Mouse (Mus musculus): ENCODE results near the gene Tfrc. TPM values are rescaled to one million over a fixed set of nuclear protein-coding genes. Genes with fewer than 3 reads are reported as not detected.

Gene Tfrc
- polyA plus RNA-seq, 1 experiment from 2014 or later: 49.2 TPM

DNA sequence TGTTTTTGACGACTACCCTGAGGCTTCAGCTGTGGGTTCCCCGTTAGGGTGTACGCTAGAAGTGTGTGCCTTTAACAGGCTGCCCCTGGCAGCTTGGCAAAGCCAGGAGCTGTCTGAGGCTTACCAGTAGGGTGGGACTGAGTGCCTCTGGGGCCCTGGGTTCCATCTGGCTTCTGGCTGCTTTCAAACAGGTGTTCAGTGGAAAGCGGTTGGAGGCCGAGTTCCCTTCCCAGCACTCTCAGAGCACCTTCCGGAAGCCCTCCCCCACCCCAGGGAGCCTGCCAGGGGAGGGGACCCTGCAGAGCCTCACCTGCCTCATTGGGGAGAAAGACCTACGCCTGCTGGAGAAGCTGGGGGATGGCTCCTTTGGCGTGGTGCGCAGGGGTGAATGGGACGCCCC is 59.3 kb downstream of the Tfrc start:
- Histone ChIP-seq H3K4me3 (ENCODE audit: low read length) (no peak overlapping the region), H3K4me1 (ENCODE audit: control insufficient read depth, insufficient read depth, low read length) (peaks cover 55% of the 10 kb centered on the region), H3K36me3 (ENCODE audit: control insufficient read depth, insufficient read depth) (no peaks in the 10 kb centered on the region), H3K27me3 (ENCODE audit: control insufficient read depth, insufficient read depth, low read length) (no peaks in the 10 kb centered on the region), H3K9ac (ENCODE audit: low read length) (0 out of 2 replicates have a peak overlapping the region, but pooled peaks have one; percentile 5), H3K27ac (ENCODE audit: low read length) (peak overlapping the region; percentile 3; the same call in 1 of the 2 replicates), H3K9me3 (replicated peaks; ENCODE audit: control insufficient read depth, low read length) (no peaks in the 10 kb centered on the region), H3K4me2 (ENCODE audit: low read depth, low read length) (no peak overlapping the region)
- WGBS: 74% methylated on average over 10 of the region's 10 CpGs
- no peak; the same call in 1 of the 2 replicates for ATAC-seq (replicated peaks; ENCODE audit: extremely low read depth, insufficient read depth, low FRiP score)

DNA sequence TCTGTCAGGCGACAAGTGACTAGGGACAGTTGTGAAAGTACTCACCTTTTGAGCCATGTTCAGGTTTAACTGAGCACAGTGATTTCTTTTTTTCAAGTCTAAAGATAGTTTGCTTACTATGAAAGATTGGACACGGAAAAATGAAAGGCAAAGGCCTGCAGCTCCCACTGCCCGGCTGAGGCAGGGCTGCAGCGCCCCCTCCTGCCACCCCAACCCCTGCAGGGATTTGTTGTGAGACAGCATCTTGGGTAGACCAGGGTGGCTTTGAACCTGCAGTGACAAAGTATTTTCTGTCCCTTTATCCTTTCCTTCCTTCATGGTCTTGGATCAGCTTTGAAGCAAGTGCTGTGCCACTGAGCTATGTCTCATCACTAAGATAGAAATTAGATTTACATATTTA is 59.8 kb downstream of the Tfrc start:
- Histone ChIP-seq H3K9me3 (replicated peaks; ENCODE audit: control insufficient read depth, low read length) (no peaks in the 10 kb centered on the region), H3K27ac (ENCODE audit: low read length) (no peak overlapping the region; the same call in 1 of the 2 replicates), H3K4me1 (ENCODE audit: control insufficient read depth, insufficient read depth, low read length) (peaks cover 53% of the 10 kb centered on the region), H3K27me3 (ENCODE audit: control insufficient read depth, insufficient read depth, low read length) (no peaks in the 10 kb centered on the region), H3K36me3 (ENCODE audit: control insufficient read depth, insufficient read depth) (no peaks in the 10 kb centered on the region), H3K4me3 (ENCODE audit: low read length) (no peak overlapping the region), H3K4me2 (ENCODE audit: low read depth, low read length) (no peak overlapping the region), H3K9ac (ENCODE audit: low read length) (no peak overlapping the region)
- no peak for ATAC-seq (replicated peaks; ENCODE audit: extremely low read depth, insufficient read depth, low FRiP score)
- 83% methylated on average over 4 of the region's 4 CpGs for WGBS

DNA sequence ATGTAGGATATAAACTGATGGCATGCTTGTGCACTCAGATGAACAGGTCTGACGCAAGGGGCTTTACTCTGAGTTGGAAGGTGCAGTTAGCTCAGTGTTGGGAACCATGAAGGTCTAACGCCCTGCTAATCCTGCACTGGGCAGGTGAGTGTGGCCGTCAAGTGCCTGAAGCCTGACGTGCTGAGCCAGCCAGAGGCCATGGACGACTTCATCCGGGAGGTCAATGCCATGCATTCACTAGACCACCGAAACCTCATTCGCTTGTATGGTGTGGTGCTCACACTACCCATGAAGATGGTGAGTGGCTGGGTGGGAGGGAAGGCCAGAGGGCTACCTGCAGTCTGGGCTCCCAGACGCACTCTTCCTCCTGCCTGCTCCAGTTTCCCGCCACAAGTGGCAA is 60.5 kb downstream of the Tfrc start:
- ATAC-seq (replicated peaks; ENCODE audit: extremely low read depth, insufficient read depth, low FRiP score): no peak
- Histone ChIP-seq H3K4me1 (ENCODE audit: control insufficient read depth, insufficient read depth, low read length) (peaks cover 46% of the 10 kb centered on the region), H3K27ac (ENCODE audit: low read length) (no peak overlapping the region), H3K36me3 (ENCODE audit: control insufficient read depth, insufficient read depth) (no peaks in the 10 kb centered on the region), H3K4me3 (ENCODE audit: low read length) (no peak overlapping the region), H3K4me2 (ENCODE audit: low read depth, low read length) (no peak overlapping the region), H3K9me3 (replicated peaks; ENCODE audit: control insufficient read depth, low read length) (no peaks in the 10 kb centered on the region), H3K27me3 (ENCODE audit: control insufficient read depth, insufficient read depth, low read length) (no peaks in the 10 kb centered on the region), H3K9ac (ENCODE audit: low read length) (no peak overlapping the region)
- 92% methylated on average over 10 of the region's 10 CpGs for WGBS

DNA sequence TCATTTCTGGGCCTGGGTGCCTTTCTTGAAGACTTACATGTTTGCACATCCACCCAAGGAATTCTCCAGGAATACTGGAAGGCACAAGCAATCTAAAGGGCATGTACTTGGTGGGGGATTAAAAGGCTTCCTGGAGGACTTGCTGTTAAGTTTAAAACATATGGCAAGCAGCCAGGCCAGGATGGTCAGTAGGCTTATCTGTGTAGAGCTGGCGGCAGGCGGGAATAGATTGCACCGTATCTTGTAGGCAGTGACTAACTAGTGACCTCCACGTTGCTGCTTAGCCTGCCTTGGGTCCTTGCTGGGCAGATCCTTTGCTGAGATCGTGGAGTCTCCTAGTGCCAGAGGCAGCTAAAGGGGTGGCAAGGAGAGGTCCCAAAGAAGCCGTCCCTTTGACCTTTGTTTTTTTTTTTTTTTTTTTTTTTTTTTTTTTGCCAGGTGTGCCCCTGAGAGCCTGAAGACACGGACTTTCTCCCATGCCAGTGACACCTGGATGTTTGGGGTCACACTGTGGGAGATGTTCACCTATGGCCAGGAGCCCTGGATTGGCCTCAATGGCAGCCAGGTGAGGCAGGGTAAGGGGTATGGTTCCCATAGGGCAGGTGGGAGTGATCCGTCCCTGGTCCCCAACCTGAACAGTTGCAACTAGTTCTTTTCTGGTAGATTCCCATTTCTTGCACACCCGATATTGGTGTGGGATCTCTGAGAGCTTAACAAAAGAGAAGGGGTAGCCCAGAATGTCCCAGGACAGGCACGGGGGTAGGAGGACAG is 61.8 kb downstream of the Tfrc start:
- H3K27me3 ChIP-seq (ENCODE audit: control insufficient read depth, insufficient read depth, low read length): no peaks in the 10 kb centered on the region
- no peak overlapping the region for H3K9ac ChIP-seq (ENCODE audit: low read length)
- no peak for ATAC-seq (replicated peaks; ENCODE audit: extremely low read depth, insufficient read depth, low FRiP score)
- H3K4me3 ChIP-seq (ENCODE audit: low read length): no peak overlapping the region
- H3K27ac ChIP-seq (ENCODE audit: low read length): no peak overlapping the region
- peaks cover 2% of the 10 kb centered on the region; the same call in 1 of the 2 replicates for H3K36me3 ChIP-seq (ENCODE audit: control insufficient read depth, insufficient read depth)
- no peak overlapping the region for H3K4me2 ChIP-seq (ENCODE audit: low read depth, low read length)
- no peaks in the 10 kb centered on the region for H3K9me3 ChIP-seq (replicated peaks; ENCODE audit: control insufficient read depth, low read length)
- peaks cover 41% of the 10 kb centered on the region for H3K4me1 ChIP-seq (ENCODE audit: control insufficient read depth, insufficient read depth, low read length)
- WGBS: 52% methylated on average over 10 of the region's 10 CpGs

DNA sequence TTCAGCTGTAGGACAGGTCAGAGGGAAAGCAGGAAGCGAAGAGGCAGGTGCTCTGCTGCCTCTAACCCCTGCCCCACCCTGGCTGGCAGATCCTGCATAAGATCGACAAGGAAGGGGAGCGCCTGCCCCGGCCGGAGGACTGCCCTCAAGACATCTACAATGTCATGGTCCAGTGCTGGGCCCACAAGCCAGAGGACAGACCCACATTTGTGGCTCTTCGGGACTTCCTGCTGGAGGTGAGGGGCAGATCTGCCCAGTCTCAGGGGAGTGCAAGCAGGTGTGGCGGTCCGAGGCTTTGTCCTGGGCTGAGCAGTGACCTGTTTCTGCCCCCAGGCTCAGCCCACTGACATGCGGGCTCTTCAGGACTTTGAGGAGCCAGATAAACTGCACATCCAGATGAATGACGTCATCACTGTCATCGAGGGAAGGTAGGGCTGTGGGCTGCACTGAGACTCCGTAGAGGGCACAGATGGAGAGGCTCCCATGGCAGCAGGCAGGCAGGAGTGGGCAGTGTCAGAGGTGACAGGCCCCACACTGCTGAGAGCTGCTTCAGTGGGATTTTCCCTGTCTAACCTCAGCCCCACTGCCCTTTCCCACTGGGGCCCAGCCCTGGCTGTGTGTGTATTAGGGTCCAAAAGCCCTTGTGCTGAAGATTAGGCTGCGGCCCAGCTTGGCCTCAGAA is 62.6 kb downstream of the Tfrc start:
- no peak overlapping the region for H3K4me2 ChIP-seq (ENCODE audit: low read depth, low read length)
- H3K4me3 ChIP-seq (ENCODE audit: low read length): no peak overlapping the region
- H3K27me3 ChIP-seq (ENCODE audit: control insufficient read depth, insufficient read depth, low read length): no peaks in the 10 kb centered on the region
- peaks cover 8% of the 10 kb centered on the region for H3K36me3 ChIP-seq (ENCODE audit: control insufficient read depth, insufficient read depth)
- ATAC-seq (replicated peaks; ENCODE audit: extremely low read depth, insufficient read depth, low FRiP score): no peak
- no peak overlapping the region for H3K27ac ChIP-seq (ENCODE audit: low read length)
- H3K9ac ChIP-seq (ENCODE audit: low read length): no peak overlapping the region
- H3K9me3 ChIP-seq (replicated peaks; ENCODE audit: control insufficient read depth, low read length): no peaks in the 10 kb centered on the region
- peaks cover 32% of the 10 kb centered on the region for H3K4me1 ChIP-seq (ENCODE audit: control insufficient read depth, insufficient read depth, low read length)
- WGBS: 67% methylated on average over 13 of the region's 13 CpGs

DNA sequence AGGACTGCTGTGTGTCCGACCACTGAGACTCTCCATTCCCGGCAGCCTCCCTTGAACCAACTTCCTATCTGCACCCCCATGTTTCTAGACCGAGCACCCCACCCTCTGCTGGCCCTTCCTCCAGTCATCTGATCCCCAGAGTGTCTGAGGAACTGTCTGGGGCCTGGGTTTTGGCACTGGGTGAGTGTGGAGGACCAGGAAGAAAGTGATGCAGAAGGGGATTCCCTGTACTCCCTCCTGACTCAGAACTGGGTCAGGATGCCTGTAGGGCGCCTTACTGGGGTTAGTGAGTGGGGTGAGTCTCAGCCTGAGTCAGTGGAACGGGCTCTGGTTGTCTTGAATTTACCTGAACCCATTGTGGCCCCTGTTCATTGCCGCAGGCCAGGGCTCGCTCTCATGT is 63.5 kb downstream of the Tfrc start:
- Histone ChIP-seq H3K9ac (ENCODE audit: low read length) (no peak overlapping the region), H3K9me3 (replicated peaks; ENCODE audit: control insufficient read depth, low read length) (no peaks in the 10 kb centered on the region), H3K4me2 (ENCODE audit: low read depth, low read length) (no peak overlapping the region), H3K36me3 (ENCODE audit: control insufficient read depth, insufficient read depth) (peaks cover 9% of the 10 kb centered on the region), H3K27ac (ENCODE audit: low read length) (0 out of 2 replicates have a peak overlapping the region, but pooled peaks have one; percentile 9), H3K4me3 (ENCODE audit: low read length) (no peak overlapping the region), H3K27me3 (ENCODE audit: control insufficient read depth, insufficient read depth, low read length) (no peaks in the 10 kb centered on the region), H3K4me1 (ENCODE audit: control insufficient read depth, insufficient read depth, low read length) (peaks cover 23% of the 10 kb centered on the region)
- 80% methylated on average over 7 of the region's 7 CpGs for WGBS
- no peak for ATAC-seq (replicated peaks; ENCODE audit: extremely low read depth, insufficient read depth, low FRiP score)

DNA sequence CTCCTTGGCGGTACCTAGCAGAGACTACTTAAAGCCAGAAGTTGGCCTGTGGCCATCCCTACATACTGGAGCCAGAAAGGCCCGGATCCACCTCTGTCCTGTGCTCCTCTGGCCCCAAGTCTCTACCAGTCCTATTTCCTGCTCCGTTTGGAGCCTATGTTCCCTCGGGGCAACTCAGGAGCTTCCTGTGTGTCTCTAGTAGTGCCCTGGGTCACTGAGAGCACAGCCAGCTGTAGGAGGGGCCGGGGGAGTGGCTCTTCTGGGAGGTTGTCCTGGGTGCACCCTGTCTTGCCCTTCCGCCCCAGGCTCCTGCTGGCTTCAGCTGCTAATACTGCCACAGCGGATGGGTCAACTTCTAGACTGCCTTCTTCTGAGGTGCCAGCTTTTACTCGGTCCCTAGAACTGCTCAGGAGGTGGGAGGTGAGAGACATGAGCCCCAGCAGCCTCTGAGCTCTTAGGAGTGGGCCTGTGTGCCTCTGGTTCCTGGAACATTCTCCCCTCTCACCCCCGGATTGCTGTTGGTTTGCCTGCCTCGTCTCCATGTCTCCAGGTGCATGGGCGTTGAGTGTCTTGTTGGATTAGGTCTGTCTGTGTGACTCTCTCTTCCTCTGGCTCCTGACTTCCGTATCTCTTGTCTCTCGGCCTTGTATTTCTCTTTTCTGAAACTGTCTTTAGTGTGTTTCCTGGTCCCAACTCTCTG is 64.3 kb downstream of the Tfrc start:
- Histone ChIP-seq H3K27ac (ENCODE audit: low read length) (no peak overlapping the region), H3K27me3 (ENCODE audit: control insufficient read depth, insufficient read depth, low read length) (no peaks in the 10 kb centered on the region), H3K4me2 (ENCODE audit: low read depth, low read length) (no peak overlapping the region), H3K4me1 (ENCODE audit: control insufficient read depth, insufficient read depth, low read length) (peaks cover 16% of the 10 kb centered on the region), H3K36me3 (ENCODE audit: control insufficient read depth, insufficient read depth) (peaks cover 9% of the 10 kb centered on the region), H3K9me3 (replicated peaks; ENCODE audit: control insufficient read depth, low read length) (no peaks in the 10 kb centered on the region), H3K4me3 (ENCODE audit: low read length) (no peak overlapping the region), H3K9ac (ENCODE audit: low read length) (no peak overlapping the region)
- no peak for ATAC-seq (replicated peaks; ENCODE audit: extremely low read depth, insufficient read depth, low FRiP score)
- WGBS: 74% methylated on average over 13 of the region's 13 CpGs

DNA sequence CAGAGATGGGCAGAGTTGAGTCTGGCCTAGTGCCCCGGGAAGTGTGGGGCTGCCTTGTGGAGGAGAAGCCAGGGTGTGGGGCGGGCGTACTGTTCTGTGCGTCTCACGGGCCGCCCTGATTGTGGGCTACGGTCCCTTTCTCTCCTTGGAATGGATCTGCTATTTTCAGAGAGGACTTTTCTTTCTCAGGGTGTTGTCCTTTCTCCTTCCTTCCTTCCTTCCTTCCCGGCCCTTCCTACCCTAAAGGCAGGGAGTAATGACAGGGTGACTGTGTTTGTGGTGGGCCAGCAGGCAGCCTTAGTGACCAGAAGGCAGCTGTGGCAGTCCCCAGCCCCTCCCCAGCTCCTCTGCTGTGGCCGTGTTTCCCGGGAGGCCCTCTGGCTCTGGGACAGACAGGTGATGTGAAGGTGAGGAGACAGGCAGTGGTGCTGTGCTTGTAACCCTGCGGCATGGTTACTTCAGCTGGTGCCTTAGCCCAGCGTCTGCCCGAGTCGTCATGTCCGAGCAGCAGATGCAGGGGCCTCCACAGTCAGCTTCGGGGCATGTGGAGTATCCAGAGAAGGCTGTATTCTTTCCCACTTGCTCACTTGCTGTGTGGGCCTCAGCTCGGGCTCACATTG is 65.5 kb downstream of the Tfrc start:
- H3K27ac ChIP-seq (ENCODE audit: low read length): no peak overlapping the region
- H3K36me3 ChIP-seq (ENCODE audit: control insufficient read depth, insufficient read depth): peaks cover 9% of the 10 kb centered on the region
- H3K4me2 ChIP-seq (ENCODE audit: low read depth, low read length): no peak overlapping the region
- ATAC-seq (replicated peaks; ENCODE audit: extremely low read depth, insufficient read depth, low FRiP score): no peak
- WGBS: 82% methylated on average over 17 of the region's 17 CpGs
- no peaks in the 10 kb centered on the region for H3K9me3 ChIP-seq (replicated peaks; ENCODE audit: control insufficient read depth, low read length)
- no peak overlapping the region for H3K4me3 ChIP-seq (ENCODE audit: low read length)
- no peak overlapping the region for H3K9ac ChIP-seq (ENCODE audit: low read length)
- peaks cover 11% of the 10 kb centered on the region for H3K4me1 ChIP-seq (ENCODE audit: control insufficient read depth, insufficient read depth, low read length)
- H3K27me3 ChIP-seq (ENCODE audit: control insufficient read depth, insufficient read depth, low read length): no peaks in the 10 kb centered on the region

Measured in heart, embryonic 16.5 days (tissue).